Mouse (Mus musculus): ENCODE measurements at regions not wholly inside any gene's neighbourhood (a gene's known extent, or its start where the extent isn't known, plus 50 kb on each side); places are given as distances from the start of the nearest gene placed in this dataset.

GRCm38 (mm10) chr13:106738011-106738410 lies 198.7 kb downstream of the Ipo11 start:
- no peaks in the 10 kb centered on the region for H3K9me3 ChIP-seq
- no peak overlapping the region for H3K27ac ChIP-seq
- no peaks in the 10 kb centered on the region for H3K36me3 ChIP-seq (replicated peaks)
- 89% methylated on average over 5 of the region's 5 CpGs for WGBS
- no peaks in the 10 kb centered on the region for H3K4me1 ChIP-seq
- DNase-seq (ENCODE audit: extremely low spot score, low spot score) = no peak
- H3K4me3 ChIP-seq = no peak overlapping the region
- H3K27me3 ChIP-seq (ENCODE audit: poor library complexity, severe bottlenecking) = no peaks in the 10 kb centered on the region

- H3K9me3 ChIP-seq = no peaks in the 10 kb centered on the region
- H3K4me3 ChIP-seq = no peak overlapping the region
- no peak overlapping the region for H3K27ac ChIP-seq
- H3K4me1 ChIP-seq = no peaks in the 10 kb centered on the region
- no peaks in the 10 kb centered on the region for H3K36me3 ChIP-seq (replicated peaks)
- WGBS = 86% methylated on average over 2 of the region's 2 CpGs
- DNase-seq (ENCODE audit: extremely low spot score, low spot score) = no peak
- no peaks in the 10 kb centered on the region for H3K27me3 ChIP-seq (ENCODE audit: poor library complexity, severe bottlenecking)
Measured at GRCm38 (mm10) chr13:106734323-106734722, 202.4 kb downstream of the Ipo11 start.

- Histone ChIP-seq H3K4me1 (no peaks in the 10 kb centered on the region), H3K4me3 (no peak overlapping the region), H3K27me3 (ENCODE audit: poor library complexity, severe bottlenecking) (no peaks in the 10 kb centered on the region), H3K9me3 (no peaks in the 10 kb centered on the region), H3K27ac (no peak overlapping the region), H3K36me3 (replicated peaks) (no peaks in the 10 kb centered on the region)
- no peak for DNase-seq (ENCODE audit: extremely low spot score, low spot score)
- WGBS = 82% methylated on average over 1 of the region's 1 CpGs
Measured at GRCm38 (mm10) chr13:106732906-106733305, 203.9 kb downstream of the Ipo11 start.

GRCm38 (mm10) chr13:106723315-106723714 lies 213.4 kb downstream of the Ipo11 start:
- Histone ChIP-seq H3K36me3 (replicated peaks) (no peaks in the 10 kb centered on the region), H3K27ac (no peak overlapping the region), H3K9me3 (no peaks in the 10 kb centered on the region), H3K4me1 (no peaks in the 10 kb centered on the region), H3K4me3 (no peak overlapping the region), H3K27me3 (ENCODE audit: poor library complexity, severe bottlenecking) (no peaks in the 10 kb centered on the region)
- 83% methylated on average over 1 of the region's 1 CpGs for WGBS
- DNase-seq (ENCODE audit: extremely low spot score, low spot score) = no peak

- no peak overlapping the region for H3K27ac ChIP-seq
- H3K27me3 ChIP-seq (ENCODE audit: poor library complexity, severe bottlenecking) = no peaks in the 10 kb centered on the region
- no peak overlapping the region for H3K4me3 ChIP-seq
- no peaks in the 10 kb centered on the region for H3K36me3 ChIP-seq (replicated peaks)
- H3K9me3 ChIP-seq = no peaks in the 10 kb centered on the region
- H3K4me1 ChIP-seq = no peaks in the 10 kb centered on the region
- no peak for DNase-seq (ENCODE audit: extremely low spot score, low spot score)
- WGBS = 88% methylated on average over 1 of the region's 1 CpGs
Measured at GRCm38 (mm10) chr13:106721167-106721566, 215.6 kb downstream of the Ipo11 start.

- DNase-seq (ENCODE audit: extremely low spot score, low spot score) = no peak
- no peaks in the 10 kb centered on the region for H3K27me3 ChIP-seq (ENCODE audit: poor library complexity, severe bottlenecking)
- H3K36me3 ChIP-seq (replicated peaks) = no peaks in the 10 kb centered on the region
- H3K9me3 ChIP-seq = no peaks in the 10 kb centered on the region
- no peak overlapping the region for H3K4me3 ChIP-seq
- WGBS = 53% methylated on average over 2 of the region's 2 CpGs
- no peaks in the 10 kb centered on the region for H3K4me1 ChIP-seq
- no peak overlapping the region for H3K27ac ChIP-seq
Measured at GRCm38 (mm10) chr13:106715771-106716170, 221.0 kb downstream of the Ipo11 start.

GRCm38 (mm10) chr13:106715234-106715633 lies 221.5 kb downstream of the Ipo11 start:
- DNase-seq (ENCODE audit: extremely low spot score, low spot score) = no peak
- no peaks in the 10 kb centered on the region for H3K36me3 ChIP-seq (replicated peaks)
- no peaks in the 10 kb centered on the region for H3K27me3 ChIP-seq (ENCODE audit: poor library complexity, severe bottlenecking)
- no peaks in the 10 kb centered on the region for H3K9me3 ChIP-seq
- H3K4me1 ChIP-seq = no peaks in the 10 kb centered on the region
- 91% methylated on average over 7 of the region's 8 CpGs for WGBS
- H3K4me3 ChIP-seq = no peak overlapping the region
- H3K27ac ChIP-seq = no peak overlapping the region

GRCm38 (mm10) chr13:106710580-106710979 lies 226.2 kb downstream of the Ipo11 start:
- 89% methylated on average over 3 of the region's 3 CpGs for WGBS
- H3K27me3 ChIP-seq (ENCODE audit: poor library complexity, severe bottlenecking) = no peaks in the 10 kb centered on the region
- no peaks in the 10 kb centered on the region for H3K4me1 ChIP-seq
- H3K4me3 ChIP-seq = no peak overlapping the region
- no peak for DNase-seq (ENCODE audit: extremely low spot score, low spot score)
- H3K9me3 ChIP-seq = no peaks in the 10 kb centered on the region
- no peak overlapping the region for H3K27ac ChIP-seq
- H3K36me3 ChIP-seq (replicated peaks) = no peaks in the 10 kb centered on the region

GRCm38 (mm10) chr13:106700376-106700775 lies 236.4 kb downstream of the Ipo11 start:
- DNase-seq (ENCODE audit: extremely low spot score, low spot score) = no peak
- Histone ChIP-seq H3K27ac (no peak overlapping the region), H3K4me3 (no peak overlapping the region), H3K4me1 (no peaks in the 10 kb centered on the region), H3K9me3 (no peaks in the 10 kb centered on the region), H3K36me3 (replicated peaks) (no peaks in the 10 kb centered on the region), H3K27me3 (ENCODE audit: poor library complexity, severe bottlenecking) (no peaks in the 10 kb centered on the region)
- WGBS = 94% methylated on average over 1 of the region's 1 CpGs

GRCm38 (mm10) chr13:106699957-106700356 lies 236.8 kb downstream of the Ipo11 start:
- H3K27me3 ChIP-seq (ENCODE audit: poor library complexity, severe bottlenecking) = no peaks in the 10 kb centered on the region
- H3K4me1 ChIP-seq = no peaks in the 10 kb centered on the region
- H3K4me3 ChIP-seq = no peak overlapping the region
- H3K9me3 ChIP-seq = no peaks in the 10 kb centered on the region
- H3K27ac ChIP-seq = no peak overlapping the region
- H3K36me3 ChIP-seq (replicated peaks) = no peaks in the 10 kb centered on the region
- WGBS = 95% methylated on average over 3 of the region's 3 CpGs
- no peak for DNase-seq (ENCODE audit: extremely low spot score, low spot score)

GRCm38 (mm10) chr13:106691787-106692571 lies 244.8 kb downstream of the Ipo11 start:
- WGBS = 87% methylated on average over 10 of the region's 10 CpGs
- Histone ChIP-seq H3K4me1 (no peaks in the 10 kb centered on the region), H3K36me3 (replicated peaks) (no peaks in the 10 kb centered on the region), H3K4me3 (no peak overlapping the region), H3K27me3 (ENCODE audit: poor library complexity, severe bottlenecking) (no peaks in the 10 kb centered on the region), H3K27ac (no peak overlapping the region), H3K9me3 (no peaks in the 10 kb centered on the region)
- DNase-seq (ENCODE audit: extremely low spot score, low spot score) = no peak

- WGBS = 78% methylated on average over 3 of the region's 3 CpGs
- H3K27ac ChIP-seq = no peak overlapping the region
- H3K4me3 ChIP-seq = no peak overlapping the region
- H3K36me3 ChIP-seq (replicated peaks) = no peaks in the 10 kb centered on the region
- H3K4me1 ChIP-seq = no peaks in the 10 kb centered on the region
- H3K9me3 ChIP-seq = no peaks in the 10 kb centered on the region
- DNase-seq (ENCODE audit: extremely low spot score, low spot score) = no peak
- no peaks in the 10 kb centered on the region for H3K27me3 ChIP-seq (ENCODE audit: poor library complexity, severe bottlenecking)
Measured at GRCm38 (mm10) chr13:106690125-106690524, 246.6 kb downstream of the Ipo11 start.

GRCm38 (mm10) chr13:106689618-106690017 lies 247.1 kb downstream of the Ipo11 start:
- Histone ChIP-seq H3K27ac (no peak overlapping the region), H3K4me3 (no peak overlapping the region), H3K36me3 (replicated peaks) (no peaks in the 10 kb centered on the region), H3K4me1 (no peaks in the 10 kb centered on the region), H3K27me3 (ENCODE audit: poor library complexity, severe bottlenecking) (no peaks in the 10 kb centered on the region), H3K9me3 (no peaks in the 10 kb centered on the region)
- no peak for DNase-seq (ENCODE audit: extremely low spot score, low spot score)
- 84% methylated on average over 2 of the region's 2 CpGs for WGBS

- Histone ChIP-seq H3K9me3 (no peaks in the 10 kb centered on the region), H3K4me1 (no peaks in the 10 kb centered on the region), H3K4me3 (no peak overlapping the region), H3K27me3 (ENCODE audit: poor library complexity, severe bottlenecking) (no peaks in the 10 kb centered on the region), H3K36me3 (replicated peaks) (no peaks in the 10 kb centered on the region), H3K27ac (no peak overlapping the region)
- no peak for DNase-seq (ENCODE audit: extremely low spot score, low spot score)
- 89% methylated on average over 8 of the region's 8 CpGs for WGBS
Measured at GRCm38 (mm10) chr13:106689051-106689450, 247.7 kb downstream of the Ipo11 start.
